Mouse (Mus musculus) kidney, postnatal 0 days (tissue): ENCODE measurements around the gene Prdx2. TPM values are rescaled to one million over a fixed set of nuclear protein-coding genes. Genes with fewer than 3 reads are reported as not detected.

ENCODE experiments used
- ATAC-seq: fragments of 200-750 bp; cut with Nextera tagmentation; replicated peaks from 2 replicates; pipeline ENCODE4 v1.8.0; 2017; ENCODE audit warnings: low read depth, moderate number of reproducible peaks, moderate TSS enrichment, moderate library complexity; ENCODE audit not compliant: low FRiP score
- DNase-seq: peaks from one replicate; pipeline ENCODE4 v3.0.0-alpha.2; 2016; ENCODE audit warnings: low spot score
- H3K27ac ChIP-seq: fragments of 300-500 bp; sonication (generic); 2 replicates; pipeline ENCODE4 v1.5.1; 2014; ENCODE audit warnings: mild to moderate bottlenecking
- H3K27me3 ChIP-seq: fragments of 300-500 bp; sonication (generic); 2 replicates; pipeline ENCODE4 v1.6.1; 2014; ENCODE audit warnings: low read length, mixed read lengths; ENCODE audit not compliant: insufficient read depth
- H3K36me3 ChIP-seq: fragments of 300-500 bp; sonication (generic); 2 replicates; pipeline ENCODE4 v1.6.1; 2014; ENCODE audit warnings: low read length, mixed read lengths; ENCODE audit not compliant: insufficient read depth
- H3K4me1 ChIP-seq: fragments of 300-500 bp; sonication (generic); replicated peaks from 2 replicates; pipeline ENCODE4 v1.6.1; 2014; ENCODE audit warnings: antibody characterized with exemption, low read length, mixed read lengths; ENCODE audit not compliant: insufficient read depth
- H3K4me2 ChIP-seq: fragments of 300-500 bp; sonication (generic); 2 replicates; pipeline ENCODE4 v1.6.1; 2014; ENCODE audit warnings: mild to moderate bottlenecking, low read length, moderate library complexity, mixed read lengths
- H3K4me3 ChIP-seq: fragments of 300-500 bp; sonication (generic); replicated peaks from 2 replicates; pipeline ENCODE4 v1.5.1; 2014; ENCODE audit warnings: low read depth, low read length
- H3K9ac ChIP-seq: fragments of 300-500 bp; sonication (generic); 2 replicates; pipeline ENCODE4 v1.6.1; 2014; ENCODE audit warnings: low read depth, low read length
- H3K9me3 ChIP-seq: fragments of 300-500 bp; sonication (generic); replicated peaks from 2 replicates; pipeline ENCODE4 v1.6.1; 2016; ENCODE audit warnings: low read length, inconsistent platforms, mixed read lengths
- CTCF ChIP-seq: IDR thresholded peaks from 2 replicates; pipeline ENCODE4 v1.5.1; 2016; ENCODE audit warnings: antibody characterized with exemption, low read depth, mild to moderate bottlenecking, moderate library complexity
- WGBS: fragments of 180-500 bp; shearing (Covaris S2); extraction: QIAGEN DNeasy Blood & Tissue Kit; methylation state at CpG from one replicate; pipeline ENCODE4 v1.1.7; 2014; 5-methylcytosine and 5-hydroxymethylcytosine counted together
- polyA plus RNA-seq: library from polyadenylated mRNA; unstranded; fragments of >200 nt; fragmentation: Nextera tagmentation; extraction: Ambion mirVana; gene quantifications from 2 replicates; pipeline ENCODE4 v1.2.1, GENCODE M21; 2015

Prdx2 gene
- polyA plus RNA-seq, 1 experiment from 2014 or later = 729 TPM

DNA sequence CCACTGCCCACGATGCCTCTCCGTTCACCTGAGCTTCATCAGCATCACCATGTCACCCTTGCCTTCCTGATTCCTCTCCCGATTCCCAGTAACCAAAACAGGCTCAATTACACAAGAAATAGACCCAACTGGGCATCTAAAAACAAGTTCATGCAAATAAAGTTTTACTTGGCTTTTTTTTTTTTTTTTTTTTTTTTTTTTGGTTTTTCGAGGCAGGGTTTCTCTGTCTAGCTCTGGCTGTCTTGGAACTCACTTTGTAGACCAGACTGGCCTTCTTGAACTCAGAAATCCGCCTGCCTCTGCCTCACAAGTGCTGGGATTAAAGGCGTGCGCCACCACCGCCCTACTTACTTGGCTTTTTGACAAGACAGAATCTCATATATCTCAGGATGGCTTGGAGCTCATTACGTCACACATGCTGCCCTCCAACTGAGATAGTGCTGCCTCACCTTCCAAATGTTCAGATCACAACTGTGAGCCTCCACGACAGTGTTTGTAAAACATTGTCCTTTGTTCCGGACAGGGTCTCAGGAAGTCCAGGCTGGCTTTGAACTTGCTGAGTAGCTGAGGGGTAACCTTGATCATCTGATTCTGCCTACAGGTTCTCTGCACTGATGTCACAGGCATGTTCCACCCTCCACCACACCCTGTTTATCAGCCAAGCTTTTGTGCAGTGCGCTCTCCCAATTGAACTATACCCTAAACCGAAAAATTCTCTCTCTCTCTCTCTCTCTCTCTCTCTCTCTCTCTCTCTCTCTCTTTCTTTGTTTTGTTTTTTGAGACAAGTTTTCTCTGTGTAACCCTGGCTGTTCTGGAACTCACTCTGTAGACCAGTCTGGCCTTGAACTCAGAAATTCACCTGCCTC lies 31.5 kb upstream of the Prdx2 start:
- Histone ChIP-seq H3K9me3 (no peaks in the 10 kb centered on the region), H3K9ac (no peak overlapping the region), H3K4me1 (peaks cover 5% of the 10 kb centered on the region; the same call in 1 of the 2 replicates), H3K4me2 (peak overlapping the region; percentile 67; the same call in 1 of the 2 replicates), H3K27me3 (peaks cover 45% of the 10 kb centered on the region), H3K27ac (no peak overlapping the region), H3K4me3 (peak overlapping the region; percentile 33; the same call in 1 of the 2 replicates), H3K36me3 (no peaks in the 10 kb centered on the region)
- WGBS = 59% methylated on average over 13 of the region's 13 CpGs
- ATAC-seq = no peak
- DNase-seq = no peak
- TF ChIP-seq CTCF = no peak; the same call in 1 of the 2 replicates

GRCm38 (mm10) chr8:84943699-84944098 lies 25.7 kb upstream of the Prdx2 start:
- Histone ChIP-seq H3K9me3 (no peaks in the 10 kb centered on the region), H3K4me3 (no peak overlapping the region), H3K27ac (no peak overlapping the region), H3K36me3 (no peaks in the 10 kb centered on the region), H3K9ac (no peak overlapping the region), H3K27me3 (peaks cover 46% of the 10 kb centered on the region), H3K4me2 (no peak overlapping the region), H3K4me1 (0 out of 2 replicates have a peak, but pooled peaks cover 6% of the 10 kb centered on the region)
- ATAC-seq = no peak
- DNase-seq = no peak
- TF ChIP-seq CTCF = no peak
- WGBS = 7% methylated on average over 4 of the region's 4 CpGs

DNA sequence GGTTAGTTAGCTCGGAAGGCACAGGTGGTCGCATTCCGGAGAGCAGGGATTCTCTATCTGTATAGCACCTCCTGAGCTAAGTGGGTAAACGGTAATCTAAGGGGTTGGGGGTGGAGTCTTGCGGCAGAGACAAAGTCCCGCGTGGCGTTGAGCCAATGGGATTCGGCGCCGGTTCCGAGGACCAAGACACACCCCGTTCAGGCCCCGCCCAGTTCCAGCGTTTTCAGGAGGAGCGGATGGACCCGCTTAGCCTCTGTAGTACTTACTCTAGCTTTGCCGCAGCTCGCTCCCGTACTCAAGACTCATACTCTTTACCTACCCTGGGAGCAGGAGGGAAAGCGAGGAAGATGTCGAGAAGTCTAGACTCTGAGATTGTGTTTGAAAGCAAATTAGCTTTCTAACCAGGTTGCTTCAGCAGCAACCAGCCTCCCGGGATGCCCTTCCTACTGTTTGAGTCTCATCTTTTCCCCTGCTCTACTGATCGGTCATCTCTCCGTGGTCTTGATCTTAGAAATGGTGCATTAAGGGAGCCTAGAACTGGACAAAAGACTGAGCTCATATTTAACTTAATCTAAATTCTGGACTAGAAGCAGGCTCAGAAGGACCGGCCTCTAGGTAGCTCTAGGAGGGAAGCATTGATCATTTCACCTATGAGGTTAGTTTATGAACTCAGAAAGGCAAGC lies 24.8 kb upstream of the Prdx2 start:
- TF ChIP-seq CTCF = no peak
- peaks cover 42% of the 10 kb centered on the region for H3K27me3 ChIP-seq
- no peak; the same call in 1 of the 2 replicates for ATAC-seq
- H3K36me3 ChIP-seq = no peaks in the 10 kb centered on the region
- 0 out of 2 replicates have a peak, but pooled peaks cover 6% of the 10 kb centered on the region for H3K4me1 ChIP-seq
- no peak overlapping the region for H3K9ac ChIP-seq
- H3K9me3 ChIP-seq = no peaks in the 10 kb centered on the region
- H3K27ac ChIP-seq = no peak overlapping the region
- no peak overlapping the region for H3K4me3 ChIP-seq
- WGBS = 3% methylated on average over 26 of the region's 26 CpGs
- peak overlapping the region; percentile 11; the same call in 1 of the 2 replicates for H3K4me2 ChIP-seq
- DNase-seq = no peak

GRCm38 (mm10) chr8:84945235-84945632 lies 24.2 kb upstream of the Prdx2 start:
- 6% methylated on average over 11 of the region's 11 CpGs for WGBS
- peak; percentile 11; the same call in 1 of the 2 replicates for ATAC-seq
- no peak overlapping the region for H3K9ac ChIP-seq

DNA sequence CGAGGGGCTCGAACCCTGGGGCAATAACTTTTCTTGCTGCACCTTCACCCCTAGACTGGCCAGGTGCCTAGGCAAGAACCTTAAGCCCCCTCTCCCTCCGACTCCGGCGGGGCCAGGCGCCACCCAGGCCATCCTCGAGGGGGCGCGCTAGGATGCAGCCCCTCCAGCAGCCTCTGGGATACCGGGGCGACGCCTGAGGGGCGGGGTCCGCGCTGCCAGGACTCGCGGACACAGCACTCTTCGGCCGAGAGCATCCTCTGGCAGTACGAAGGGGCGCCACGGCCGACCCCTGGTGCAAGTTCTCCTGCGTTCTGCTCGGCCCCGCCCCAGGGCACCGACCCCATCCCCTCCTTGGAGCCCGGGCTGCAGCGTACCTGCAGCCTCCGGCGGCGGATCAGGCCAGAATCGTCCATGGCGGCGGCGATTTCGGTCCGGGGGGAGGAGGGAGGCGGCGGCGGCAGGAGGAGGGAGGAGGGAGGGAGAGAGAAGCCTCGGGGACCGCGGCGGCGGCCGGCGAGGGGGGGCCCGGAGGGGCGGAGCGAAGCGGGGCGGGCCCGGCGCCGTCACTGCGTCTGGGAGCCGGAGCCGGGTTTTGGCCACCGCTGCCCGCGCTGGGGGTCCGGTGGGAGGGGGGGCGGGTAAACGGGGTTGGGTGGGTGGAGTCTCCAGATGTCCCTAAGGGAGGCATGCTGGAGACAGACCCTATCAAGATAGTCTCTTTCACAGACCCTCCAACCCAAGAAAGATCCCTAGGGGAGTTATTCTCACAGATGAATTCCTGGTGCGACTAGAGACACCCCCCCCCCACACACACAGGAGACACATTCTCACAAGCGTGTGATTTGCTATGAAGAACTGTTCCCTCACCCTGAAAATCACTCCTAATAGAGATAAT lies 23.5 kb upstream of the Prdx2 start:
- Histone ChIP-seq H3K4me1 (0 out of 2 replicates have a peak, but pooled peaks cover 6% of the 10 kb centered on the region), H3K27ac (no peak overlapping the region), H3K27me3 (peaks cover 52% of the 10 kb centered on the region), H3K9ac (no peak overlapping the region), H3K4me3 (peak overlapping the region; percentile 34), H3K36me3 (no peaks in the 10 kb centered on the region), H3K4me2 (peak overlapping the region; percentile 68), H3K9me3 (no peaks in the 10 kb centered on the region)
- ATAC-seq (0 out of 2 replicates have a peak, but pooled peaks have one; percentile 25), DNase-seq (no peak)
- WGBS = under 1% methylated on average over 43 of the region's 67 CpGs
- no peak for TF ChIP-seq CTCF

More at GRCm38 (mm10) chr8:84945235-84945632, 24.2 kb upstream of the Prdx2 start:
- H3K36me3 ChIP-seq = no peaks in the 10 kb centered on the region
- 0 out of 2 replicates have a peak, but pooled peaks cover 6% of the 10 kb centered on the region for H3K4me1 ChIP-seq
- H3K4me2 ChIP-seq = 0 out of 2 replicates have a peak overlapping the region, but pooled peaks have one; percentile 68
- no peak overlapping the region for H3K27ac ChIP-seq
- H3K27me3 ChIP-seq = peaks cover 48% of the 10 kb centered on the region
- H3K9me3 ChIP-seq = no peaks in the 10 kb centered on the region
- DNase-seq = no peak
- H3K4me3 ChIP-seq = no peak overlapping the region; the same call in 1 of the 2 replicates
- TF ChIP-seq CTCF = no peak
